Mouse (Mus musculus): ENCODE measurements around the gene Ackr2.

Ackr2 gene

DNA sequence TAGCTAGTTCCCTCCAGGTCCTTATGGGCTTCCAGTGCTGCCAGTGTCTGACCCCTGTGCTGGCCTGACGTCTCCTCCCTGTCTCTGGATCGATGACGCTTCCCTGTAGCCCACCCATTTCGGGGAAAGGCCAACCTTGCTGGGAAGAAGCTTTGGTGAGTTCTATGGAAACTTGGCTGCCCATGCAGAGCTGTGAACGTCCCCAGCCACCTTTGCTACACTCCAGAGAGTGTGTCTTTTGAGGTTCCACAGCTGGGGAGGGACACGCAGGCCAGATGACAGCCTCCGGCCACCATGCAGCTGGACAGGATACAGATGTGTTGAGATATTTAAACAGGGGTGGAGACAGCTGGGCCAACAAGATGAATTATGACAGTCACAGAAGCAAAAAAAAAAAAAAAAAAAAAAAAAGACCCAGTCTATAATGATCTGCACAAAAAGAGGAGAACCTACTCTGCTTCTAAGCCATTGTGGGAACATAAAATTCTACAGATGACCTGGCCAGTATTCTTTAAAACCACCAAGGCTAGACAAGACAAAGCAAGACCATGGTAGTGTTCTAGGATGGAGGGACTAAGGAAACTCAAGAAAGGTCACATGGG, 2.7 kb upstream of the Ackr2 start:
- no peaks in the 10 kb centered on the region; the same call in 1 of the 2 replicates for H3K9me3 ChIP-seq (ENCODE audit: low read length)
- H3K36me3 ChIP-seq (ENCODE audit: insufficient read depth, low read length), result no peaks in the 10 kb centered on the region
- H3K4me1 ChIP-seq (replicated peaks; ENCODE audit: low read depth, low read length), result peaks cover 3% of the 10 kb centered on the region; the same call in 1 of the 2 replicates
- no peak overlapping the region for H3K4me3 ChIP-seq (replicated peaks; ENCODE audit: low read length)
- TF ChIP-seq CTCF (conservative IDR thresholded peaks at IDR 0.05; ENCODE audit: low read length) (no peak), POU5F1 (IDR thresholded peaks at IDR 0.05; ENCODE audit: borderline replicate concordance, low read length) (no peak), NANOG (IDR thresholded peaks at IDR 0.05; ENCODE audit: borderline replicate concordance, low read length) (no peak)
- H3K27me3 ChIP-seq (ENCODE audit: insufficient read depth, low read length), result peaks cover 19% of the 10 kb centered on the region

DNA sequence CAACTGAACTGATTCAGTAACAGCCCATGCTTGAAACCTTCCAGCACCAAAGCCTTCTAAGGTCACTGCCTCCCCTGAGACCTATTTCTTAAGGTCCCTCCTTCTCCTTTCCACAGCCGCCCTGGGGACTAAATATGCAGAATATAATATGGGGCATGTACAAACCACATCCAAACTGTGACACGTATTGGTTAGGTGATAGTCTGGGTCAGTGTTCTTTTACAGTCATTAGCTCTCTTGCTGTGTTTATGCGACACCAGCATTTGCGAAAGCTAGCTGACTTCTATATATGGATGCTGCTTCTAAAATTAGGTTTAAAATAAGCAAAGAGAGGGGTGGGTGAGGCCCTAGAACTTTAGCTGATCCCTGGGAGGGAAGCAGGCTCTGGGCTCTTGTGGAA, 1.3 kb upstream of the Ackr2 start:
- Histone ChIP-seq H3K4me3 (replicated peaks; ENCODE audit: low read length) (no peak overlapping the region), H3K4me1 (replicated peaks; ENCODE audit: low read depth, low read length) (peaks cover 3% of the 10 kb centered on the region; the same call in 1 of the 2 replicates), H3K36me3 (ENCODE audit: insufficient read depth, low read length) (no peaks in the 10 kb centered on the region), H3K27me3 (ENCODE audit: insufficient read depth, low read length) (peaks cover 11% of the 10 kb centered on the region), H3K9me3 (ENCODE audit: low read length) (no peaks in the 10 kb centered on the region)
- TF ChIP-seq NANOG (IDR thresholded peaks at IDR 0.05; ENCODE audit: borderline replicate concordance, low read length), result no peak
- TF ChIP-seq CTCF (conservative IDR thresholded peaks at IDR 0.05; ENCODE audit: low read length), result no peak
- no peak for TF ChIP-seq POU5F1 (IDR thresholded peaks at IDR 0.05; ENCODE audit: borderline replicate concordance, low read length)

DNA sequence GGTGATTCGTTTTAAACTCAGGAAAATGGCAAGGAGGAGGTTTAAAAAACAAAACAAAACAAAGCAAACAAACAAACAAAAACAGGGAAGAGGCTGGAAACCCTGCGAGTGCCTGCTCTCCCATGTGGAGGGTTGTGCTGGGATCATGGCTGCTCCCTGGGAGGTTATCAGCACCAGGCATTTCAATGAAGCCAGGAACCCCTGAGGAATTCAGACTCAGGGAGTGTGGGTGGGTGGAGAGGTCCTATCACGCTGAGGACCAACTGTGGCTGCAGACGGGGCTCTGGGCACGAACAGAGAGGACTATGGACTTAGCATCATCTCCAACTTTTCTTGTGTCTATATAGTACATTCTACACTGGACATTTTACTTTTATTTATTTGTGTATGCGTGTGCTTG, 1.2 kb downstream of the Ackr2 start:
- Histone ChIP-seq H3K4me3 (replicated peaks; ENCODE audit: low read length) (no peak overlapping the region), H3K27me3 (ENCODE audit: insufficient read depth, low read length) (peaks cover 12% of the 10 kb centered on the region), H3K9me3 (ENCODE audit: low read length) (no peaks in the 10 kb centered on the region), H3K4me1 (replicated peaks; ENCODE audit: low read depth, low read length) (peaks cover 3% of the 10 kb centered on the region; the same call in 1 of the 2 replicates), H3K36me3 (ENCODE audit: insufficient read depth, low read length) (no peaks in the 10 kb centered on the region)
- TF ChIP-seq POU5F1 (IDR thresholded peaks at IDR 0.05; ENCODE audit: borderline replicate concordance, low read length), result no peak
- no peak for TF ChIP-seq CTCF (conservative IDR thresholded peaks at IDR 0.05; ENCODE audit: low read length)
- no peak for TF ChIP-seq NANOG (IDR thresholded peaks at IDR 0.05; ENCODE audit: borderline replicate concordance, low read length)

DNA sequence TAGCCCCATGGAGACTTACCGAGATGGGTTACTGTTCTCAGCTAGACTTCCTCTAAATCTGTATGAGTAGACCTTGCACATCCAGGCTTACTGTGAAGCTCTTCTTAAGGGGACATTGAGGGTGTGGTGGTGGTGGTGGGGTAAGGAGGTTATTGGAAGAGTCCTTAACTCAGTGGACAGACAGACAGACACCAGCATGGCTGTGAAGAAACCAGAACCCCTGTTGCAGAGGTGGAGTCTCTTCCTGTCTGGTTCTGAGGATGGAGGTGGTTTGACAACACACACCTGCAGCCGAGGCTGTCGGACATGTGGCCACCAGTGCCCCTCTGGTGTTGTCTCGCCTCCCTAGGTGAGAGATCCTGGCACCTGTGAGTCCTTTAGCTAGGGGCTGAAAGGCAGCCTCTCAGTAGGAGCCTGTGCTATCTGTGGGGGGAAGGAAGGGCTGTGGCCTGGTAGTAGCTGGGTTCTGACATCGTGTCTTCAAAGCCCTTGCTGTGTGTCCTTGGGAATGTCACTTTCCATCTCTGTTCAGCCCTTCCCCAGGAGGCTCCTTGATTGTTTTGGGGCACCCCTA, 2.2 kb downstream of the Ackr2 start:
- TF ChIP-seq CTCF (conservative IDR thresholded peaks at IDR 0.05; ENCODE audit: low read length), result no peak
- TF ChIP-seq NANOG (IDR thresholded peaks at IDR 0.05; ENCODE audit: borderline replicate concordance, low read length), result no peak
- TF ChIP-seq POU5F1 (IDR thresholded peaks at IDR 0.05; ENCODE audit: borderline replicate concordance, low read length), result no peak
- H3K9me3 ChIP-seq (ENCODE audit: low read length), result no peaks in the 10 kb centered on the region
- H3K4me3 ChIP-seq (replicated peaks; ENCODE audit: low read length), result no peak overlapping the region
- H3K4me1 ChIP-seq (replicated peaks; ENCODE audit: low read depth, low read length), result no peaks in the 10 kb centered on the region
- H3K27me3 ChIP-seq (ENCODE audit: insufficient read depth, low read length), result peaks cover 9% of the 10 kb centered on the region
- no peaks in the 10 kb centered on the region for H3K36me3 ChIP-seq (ENCODE audit: insufficient read depth, low read length)

DNA sequence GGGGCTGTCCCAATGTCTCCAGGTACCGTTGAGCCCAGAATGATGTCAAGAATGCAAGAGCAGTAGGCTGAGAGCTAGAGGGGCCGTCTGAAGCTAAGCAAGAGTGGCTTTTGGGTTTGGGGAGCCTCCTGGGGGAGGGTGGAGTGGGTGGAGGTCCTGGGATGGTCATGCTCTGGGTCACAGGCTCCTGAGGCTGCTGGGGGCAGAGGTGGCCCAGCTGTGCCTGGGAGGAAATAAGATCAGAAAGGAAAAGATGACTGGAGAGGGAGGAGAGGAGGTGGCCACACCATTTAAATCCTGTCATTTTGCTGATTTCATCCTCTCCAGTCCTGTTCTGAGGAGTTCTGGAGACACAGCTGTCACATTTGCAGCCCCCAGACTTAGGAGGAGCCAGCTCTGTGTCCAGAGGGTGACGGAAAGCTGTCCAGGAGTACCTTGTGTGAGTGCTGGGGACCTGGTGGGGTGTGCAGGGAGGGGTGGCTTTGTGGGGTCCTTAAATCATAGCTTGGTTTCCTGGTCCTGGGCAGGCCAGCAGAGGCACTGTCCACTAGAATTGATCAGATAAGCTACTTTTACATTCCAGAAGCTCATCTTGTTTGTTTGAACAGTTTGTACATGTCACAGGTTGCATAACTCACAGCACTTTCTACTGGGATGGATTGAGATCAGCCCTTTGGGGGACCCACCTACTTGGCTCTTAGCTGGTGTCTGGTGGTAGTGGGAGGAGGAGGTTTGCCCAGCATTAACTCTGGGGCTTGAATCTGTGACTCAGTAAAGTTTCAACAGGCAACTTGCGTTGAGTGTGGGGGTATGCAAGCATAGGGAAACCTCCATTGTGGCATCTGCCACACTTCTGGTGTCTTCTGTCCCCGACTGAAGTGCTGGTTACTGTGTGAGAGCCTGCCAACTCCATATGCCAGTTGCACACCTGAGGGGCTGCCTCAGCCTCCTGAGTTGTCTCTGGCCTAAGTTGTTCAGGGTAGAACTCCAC, 3.9 kb downstream of the Ackr2 start:
- Histone ChIP-seq H3K4me3 (replicated peaks; ENCODE audit: low read length) (no peak overlapping the region), H3K27me3 (ENCODE audit: insufficient read depth, low read length) (peaks cover 9% of the 10 kb centered on the region), H3K36me3 (ENCODE audit: insufficient read depth, low read length) (no peaks in the 10 kb centered on the region), H3K4me1 (replicated peaks; ENCODE audit: low read depth, low read length) (peaks cover under 1% of the 10 kb centered on the region; the same call in 1 of the 2 replicates), H3K9me3 (ENCODE audit: low read length) (no peaks in the 10 kb centered on the region)
- TF ChIP-seq NANOG (IDR thresholded peaks at IDR 0.05; ENCODE audit: borderline replicate concordance, low read length) (no peak), POU5F1 (IDR thresholded peaks at IDR 0.05; ENCODE audit: borderline replicate concordance, low read length) (no peak), CTCF (conservative IDR thresholded peaks at IDR 0.05; ENCODE audit: low read length) (no peak)

DNA sequence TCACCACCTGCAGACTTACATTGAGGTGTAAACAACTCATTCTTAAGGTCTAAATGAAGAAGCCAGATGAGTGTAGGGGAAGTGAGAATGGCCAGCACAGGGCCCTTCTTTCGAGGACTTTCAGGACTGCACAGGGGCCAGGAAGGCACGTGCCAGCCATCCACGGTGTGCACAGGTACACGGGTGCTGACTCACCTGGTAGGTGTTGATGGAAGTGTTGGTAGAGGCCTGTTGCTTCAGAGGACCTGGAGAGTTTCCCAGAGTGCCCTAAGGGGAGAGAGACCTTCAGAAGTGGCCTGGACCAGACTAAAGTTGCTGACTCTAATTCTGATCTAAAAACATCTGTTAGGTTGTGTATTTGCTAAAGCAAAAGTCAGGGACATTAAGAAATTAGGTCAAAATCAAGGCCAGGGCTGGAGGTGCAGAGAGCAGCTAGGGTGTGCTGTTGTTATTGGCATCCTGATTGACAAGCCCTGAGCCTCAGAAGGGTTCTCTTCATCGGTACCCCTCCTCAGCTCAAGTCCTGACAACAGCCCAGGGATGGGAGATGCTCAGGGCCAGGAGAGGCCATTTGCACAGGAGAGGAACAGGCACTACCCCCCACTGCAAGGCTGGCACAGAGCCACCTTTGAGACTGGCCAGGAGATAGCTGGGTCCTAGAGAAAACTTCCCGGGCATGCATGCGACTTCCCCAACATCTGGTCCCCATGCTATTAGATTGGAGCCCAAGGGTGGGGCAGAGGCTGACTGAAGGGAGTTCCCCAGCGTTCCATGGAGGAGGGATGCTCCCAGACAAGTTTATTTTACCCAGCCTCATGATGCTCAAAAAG, 5.5 kb downstream of the Ackr2 start:
- Histone ChIP-seq H3K4me1 (replicated peaks; ENCODE audit: low read depth, low read length) (peaks cover 9% of the 10 kb centered on the region; the same call in 1 of the 2 replicates), H3K36me3 (ENCODE audit: insufficient read depth, low read length) (no peaks in the 10 kb centered on the region), H3K9me3 (ENCODE audit: low read length) (no peaks in the 10 kb centered on the region), H3K4me3 (replicated peaks; ENCODE audit: low read length) (no peak overlapping the region), H3K27me3 (ENCODE audit: insufficient read depth, low read length) (peaks cover 15% of the 10 kb centered on the region)
- TF ChIP-seq NANOG (IDR thresholded peaks at IDR 0.05; ENCODE audit: borderline replicate concordance, low read length) (no peak), CTCF (conservative IDR thresholded peaks at IDR 0.05; ENCODE audit: low read length) (no peak), POU5F1 (IDR thresholded peaks at IDR 0.05; ENCODE audit: borderline replicate concordance, low read length) (no peak)

DNA sequence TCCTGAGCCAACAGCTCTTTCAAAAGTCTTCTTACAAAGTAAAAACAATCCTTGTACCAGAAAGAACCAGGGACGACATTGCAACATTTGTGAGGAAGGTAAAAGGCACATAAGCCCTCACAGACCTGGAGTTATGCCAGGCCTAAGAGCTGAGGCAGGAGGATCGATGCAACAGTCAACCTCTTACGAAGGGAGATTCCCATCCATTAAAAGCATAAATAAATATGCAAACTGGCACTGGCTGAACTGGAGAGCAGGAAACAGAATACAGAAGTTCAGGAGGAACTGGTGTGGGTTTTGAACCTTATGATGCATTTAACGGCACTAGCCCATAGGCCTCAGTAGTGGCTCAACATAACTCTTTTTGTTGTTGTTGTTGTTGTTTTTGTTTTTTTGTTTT, 6.2 kb downstream of the Ackr2 start:
- Histone ChIP-seq H3K4me3 (replicated peaks; ENCODE audit: low read length) (no peak overlapping the region), H3K4me1 (replicated peaks; ENCODE audit: low read depth, low read length) (peaks cover 9% of the 10 kb centered on the region; the same call in 1 of the 2 replicates), H3K36me3 (ENCODE audit: insufficient read depth, low read length) (no peaks in the 10 kb centered on the region), H3K27me3 (ENCODE audit: insufficient read depth, low read length) (peaks cover 15% of the 10 kb centered on the region), H3K9me3 (ENCODE audit: low read length) (no peaks in the 10 kb centered on the region)
- no peak for TF ChIP-seq CTCF (conservative IDR thresholded peaks at IDR 0.05; ENCODE audit: low read length)
- no peak for TF ChIP-seq NANOG (IDR thresholded peaks at IDR 0.05; ENCODE audit: borderline replicate concordance, low read length)
- TF ChIP-seq POU5F1 (IDR thresholded peaks at IDR 0.05; ENCODE audit: borderline replicate concordance, low read length), result no peak
